Mouse (Mus musculus): ENCODE data around the gene Mrps5. TPM values are rescaled to one million over a fixed set of nuclear protein-coding genes. Genes with fewer than 3 reads are reported as not detected.
"Not testable (repeated sequence)": the region's sequence is repeated elsewhere in the genome, so short reads cannot be mapped to it uniquely, and the experiment has no call there.

Mrps5 gene
- polyA plus RNA-seq, 1 experiment from 2014 or later = 171 TPM

DNA sequence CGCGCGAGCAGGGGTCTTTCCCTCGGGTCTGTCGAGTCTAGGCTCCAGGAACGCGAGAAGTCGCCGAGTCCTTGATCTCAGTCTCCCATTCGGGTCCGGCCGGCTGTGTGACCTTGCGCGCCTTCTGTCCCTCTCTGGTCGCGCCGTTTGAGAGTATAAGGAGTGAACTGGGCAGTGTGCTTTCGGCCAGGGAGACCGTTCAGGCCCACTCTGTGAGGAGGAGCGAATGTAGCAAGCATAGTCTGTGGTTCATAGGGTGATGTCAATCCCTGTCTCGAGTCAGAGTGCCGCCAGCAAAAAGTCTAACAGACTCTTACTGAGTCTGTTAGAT, 457 bp downstream of the Mrps5 start:
- no peak for DNase-seq (ENCODE audit: low spot score)
- Histone ChIP-seq H3K27ac (peak overlapping the region; percentile 99), H3K4me1 (peaks cover 46% of the 10 kb centered on the region), H3K27me3 (ENCODE audit: low read depth, poor library complexity, severe bottlenecking) (no peaks in the 10 kb centered on the region), H3K36me3 (peaks cover 19% of the 10 kb centered on the region), H3K4me3 (peak overlapping the region; percentile 92), H3K9me3 (replicated peaks) (no peaks in the 10 kb centered on the region)
- under 1% methylated on average over 22 of the region's 22 CpGs for WGBS

DNA sequence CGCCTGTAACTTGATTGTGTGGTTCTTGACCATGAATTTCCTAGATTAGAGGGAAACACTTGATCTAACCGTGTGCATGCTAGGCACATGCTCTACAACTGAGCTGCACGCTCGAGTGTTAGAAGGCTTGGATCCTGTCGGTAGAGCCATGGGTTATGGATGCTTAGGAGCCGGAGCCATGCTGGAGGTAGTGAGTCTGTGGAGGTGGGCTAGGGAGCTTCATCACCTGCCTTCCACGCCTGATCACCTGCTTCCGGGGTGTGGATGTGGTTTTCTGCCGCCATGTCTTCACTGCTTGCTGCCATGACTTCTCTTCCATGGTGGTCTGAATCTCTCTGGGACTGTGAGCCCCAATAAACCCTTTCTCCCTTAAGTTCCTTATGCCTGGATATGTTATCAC, 1.9 kb downstream of the Mrps5 start:
- Histone ChIP-seq H3K36me3 (peaks cover 31% of the 10 kb centered on the region), H3K9me3 (replicated peaks) (no peaks in the 10 kb centered on the region), H3K27me3 (ENCODE audit: low read depth, poor library complexity, severe bottlenecking) (no peaks in the 10 kb centered on the region), H3K27ac (no peak overlapping the region), H3K4me1 (peaks cover 42% of the 10 kb centered on the region), H3K4me3 (no peak overlapping the region)
- DNase-seq (ENCODE audit: low spot score) = no peak
- WGBS = 90% methylated on average over 9 of the region's 9 CpGs

DNA sequence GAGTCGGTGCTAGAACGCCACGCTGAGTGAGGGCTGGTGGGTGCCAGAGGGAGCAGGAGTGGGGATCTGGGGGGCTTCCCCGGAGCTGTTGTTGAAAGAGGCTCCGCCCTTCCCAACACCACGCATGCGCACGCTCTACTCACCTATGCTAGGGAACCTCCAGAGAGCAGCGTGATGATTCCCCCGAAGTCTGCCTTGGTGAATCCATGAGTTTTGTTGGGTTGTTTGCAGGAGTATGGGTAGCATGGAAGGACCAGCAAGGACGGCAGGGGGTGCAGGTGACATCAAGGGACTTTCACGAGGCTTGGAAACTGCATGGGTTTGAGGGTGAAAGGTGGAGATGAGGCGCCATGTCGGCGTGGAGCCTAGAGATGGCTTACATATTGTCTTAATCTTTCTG, 3.2 kb downstream of the Mrps5 start:
- Histone ChIP-seq H3K9me3 (replicated peaks) (no peaks in the 10 kb centered on the region), H3K4me3 (no peak overlapping the region; the same call in 1 of the 2 replicates), H3K4me1 (peaks cover 35% of the 10 kb centered on the region), H3K27me3 (ENCODE audit: low read depth, poor library complexity, severe bottlenecking) (no peaks in the 10 kb centered on the region), H3K27ac (no peak overlapping the region), H3K36me3 (peaks cover 44% of the 10 kb centered on the region)
- DNase-seq (ENCODE audit: low spot score) = no peak
- WGBS = 78% methylated on average over 15 of the region's 15 CpGs

DNA sequence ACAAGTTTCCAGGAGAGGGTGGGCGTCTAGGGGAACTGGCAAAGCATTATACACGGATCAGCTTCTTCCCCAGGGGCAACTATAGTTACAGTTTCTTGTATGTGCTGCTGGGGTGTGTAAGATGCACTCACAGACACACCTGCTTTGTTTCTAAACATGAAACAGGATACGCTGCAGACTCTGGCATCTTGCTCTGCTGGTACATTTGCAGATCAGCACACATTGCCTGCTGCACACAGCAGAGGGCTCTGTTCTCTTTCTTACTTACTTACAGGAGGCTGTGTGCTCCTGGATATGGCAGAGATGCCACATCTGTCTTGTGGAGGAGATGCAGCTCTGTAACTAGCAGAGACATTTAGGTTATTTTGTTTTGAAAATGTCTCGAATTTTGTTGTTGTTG, 3.8 kb downstream of the Mrps5 start:
- Histone ChIP-seq H3K27ac (no peak overlapping the region), H3K27me3 (ENCODE audit: low read depth, poor library complexity, severe bottlenecking) (no peaks in the 10 kb centered on the region), H3K4me1 (peaks cover 35% of the 10 kb centered on the region), H3K9me3 (replicated peaks) (no peaks in the 10 kb centered on the region), H3K4me3 (no peak overlapping the region), H3K36me3 (peaks cover 50% of the 10 kb centered on the region)
- 83% methylated on average over 4 of the region's 4 CpGs for whole genome bisulfite sequencing
- DNase-seq (ENCODE audit: low spot score) = no peak

DNA sequence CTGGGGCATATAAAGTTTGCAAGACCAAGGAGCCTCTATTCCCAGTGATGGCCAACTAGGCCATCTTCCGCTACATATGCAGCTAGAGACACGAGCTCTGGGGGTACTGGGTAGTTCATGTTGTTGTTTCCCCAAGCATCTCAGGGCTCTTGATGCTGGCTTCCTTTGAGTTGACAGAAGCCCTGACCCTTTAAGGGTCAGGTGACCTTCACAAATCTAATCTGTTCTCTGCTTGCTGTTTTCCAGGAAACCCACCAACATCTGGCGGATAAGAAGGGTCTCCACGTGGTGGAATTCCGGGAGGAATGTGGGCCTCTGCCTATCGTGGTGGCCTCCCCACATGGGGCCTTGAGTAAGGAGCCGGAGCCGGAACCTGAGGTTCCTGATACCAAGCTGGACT, 16.4 kb downstream of the Mrps5 start:
- peaks cover 79% of the 10 kb centered on the region for H3K36me3 ChIP-seq
- H3K4me3 ChIP-seq; H3K27ac ChIP-seq; H3K27me3 ChIP-seq (ENCODE audit: low read depth, poor library complexity, severe bottlenecking); H3K9me3 ChIP-seq (replicated peaks); H3K4me1 ChIP-seq; DNase-seq (ENCODE audit: low spot score): not testable (repeated sequence)
- 84% methylated on average over 6 of the region's 8 CpGs for WGBS

DNA sequence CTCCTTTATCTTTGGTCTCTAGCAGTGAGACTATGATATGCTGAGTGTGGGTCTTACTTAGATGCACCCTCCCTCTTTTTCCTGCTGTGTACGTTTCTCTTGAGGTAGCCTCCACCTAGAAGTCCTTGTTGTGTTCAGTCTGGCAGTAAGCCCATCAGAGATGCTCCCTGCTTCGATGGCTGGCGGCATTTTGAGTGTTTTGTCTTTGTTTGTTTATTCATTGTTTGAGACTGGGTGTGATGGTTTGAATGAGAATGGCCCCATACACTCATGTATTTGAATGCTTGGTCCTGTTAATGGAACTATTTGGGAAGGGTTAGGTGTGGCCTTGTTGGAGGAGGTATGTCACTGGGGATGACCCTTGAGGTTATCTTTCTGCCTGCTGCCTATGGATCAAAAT, 18.2 kb downstream of the Mrps5 start:
- H3K27me3 ChIP-seq (ENCODE audit: low read depth, poor library complexity, severe bottlenecking) = no peaks in the 10 kb centered on the region
- peaks cover 61% of the 10 kb centered on the region for H3K36me3 ChIP-seq
- 95% methylated on average over 3 of the region's 3 CpGs for WGBS
- peaks cover 18% of the 10 kb centered on the region for H3K4me1 ChIP-seq
- no peak overlapping the region for H3K27ac ChIP-seq
- no peaks in the 10 kb centered on the region for H3K9me3 ChIP-seq (replicated peaks)
- DNase-seq (ENCODE audit: low spot score) = no peak
- no peak overlapping the region for H3K4me3 ChIP-seq

DNA sequence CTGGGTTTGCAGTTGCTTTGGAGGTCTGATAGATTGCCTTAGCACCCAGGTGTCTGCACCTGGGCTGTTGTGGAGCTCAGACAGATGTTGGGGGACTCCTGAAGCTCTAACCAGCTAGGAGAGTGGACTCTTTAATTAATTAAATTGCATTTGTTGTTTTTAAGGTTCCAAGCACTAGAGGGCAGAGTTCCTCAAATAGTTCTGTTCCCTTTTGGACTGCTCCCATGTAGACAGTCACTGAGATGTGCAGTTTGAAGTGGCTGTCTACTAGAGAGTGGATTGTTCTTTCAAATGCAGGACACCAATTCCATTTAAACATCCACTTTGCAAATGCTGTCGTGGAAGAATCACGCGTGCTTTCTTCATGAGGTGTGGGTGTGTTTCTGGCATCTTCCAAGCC, 21.2 kb downstream of the Mrps5 start:
- no peaks in the 10 kb centered on the region for H3K9me3 ChIP-seq (replicated peaks)
- H3K36me3 ChIP-seq = peaks cover 31% of the 10 kb centered on the region
- no peak overlapping the region for H3K27ac ChIP-seq
- H3K4me3 ChIP-seq = no peak overlapping the region
- WGBS = 57% methylated on average over 3 of the region's 3 CpGs
- DNase-seq (ENCODE audit: low spot score) = no peak
- H3K4me1 ChIP-seq = peaks cover 18% of the 10 kb centered on the region
- no peaks in the 10 kb centered on the region for H3K27me3 ChIP-seq (ENCODE audit: low read depth, poor library complexity, severe bottlenecking)

DNA sequence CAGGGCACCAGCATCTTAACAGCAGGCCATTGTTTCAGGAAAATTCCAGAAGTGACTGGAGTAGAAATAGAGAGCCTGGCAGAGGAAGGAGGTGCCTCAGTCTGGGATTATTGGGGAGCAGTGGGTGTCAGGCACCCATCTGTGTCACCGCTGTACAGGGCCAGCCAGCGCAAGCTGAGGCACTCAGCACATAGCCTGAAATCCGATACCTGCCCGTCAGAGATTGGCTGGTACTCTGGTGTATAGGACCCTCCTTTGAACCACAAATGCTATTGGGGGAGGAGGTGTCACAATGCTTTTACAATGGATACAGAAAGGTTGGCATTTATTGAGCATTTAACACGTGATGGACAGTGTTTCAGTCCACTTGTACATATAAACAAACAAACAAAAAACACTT, 22.0 kb downstream of the Mrps5 start:
- 2% methylated on average over 5 of the region's 5 CpGs for WGBS
- 0 out of 2 replicates have a peak overlapping the region, but pooled peaks have one; percentile 21 for H3K4me3 ChIP-seq
- peaks cover 18% of the 10 kb centered on the region for H3K4me1 ChIP-seq
- H3K27ac ChIP-seq = peak overlapping the region; percentile 72; the same call in 1 of the 2 replicates
- H3K27me3 ChIP-seq (ENCODE audit: low read depth, poor library complexity, severe bottlenecking) = no peaks in the 10 kb centered on the region
- DNase-seq (ENCODE audit: low spot score) = peak; percentile 52
- no peaks in the 10 kb centered on the region for H3K9me3 ChIP-seq (replicated peaks)
- H3K36me3 ChIP-seq = peaks cover 25% of the 10 kb centered on the region

DNA sequence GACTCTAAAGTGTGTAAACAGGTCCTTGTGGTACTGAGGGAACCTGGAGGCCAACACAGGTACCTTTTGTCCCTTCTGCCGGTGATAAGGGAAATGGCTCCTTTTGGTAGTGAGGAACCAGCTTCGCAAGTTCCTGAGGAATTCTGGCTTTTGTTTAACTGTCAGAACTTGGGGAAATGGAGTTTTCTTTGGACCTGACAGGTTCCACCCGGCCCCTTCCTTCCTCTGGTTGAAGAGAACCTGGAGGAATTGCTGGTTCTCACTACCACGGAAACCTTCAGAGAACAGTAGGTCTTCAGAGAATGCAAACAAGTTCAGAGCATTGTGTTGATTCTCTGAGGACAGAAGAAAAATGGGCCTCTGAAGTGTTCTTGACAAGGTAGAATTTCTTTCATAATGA, 24.4 kb downstream of the Mrps5 start:
- WGBS = 87% methylated on average over 4 of the region's 4 CpGs
- no peak for DNase-seq (ENCODE audit: low spot score)

DNA sequence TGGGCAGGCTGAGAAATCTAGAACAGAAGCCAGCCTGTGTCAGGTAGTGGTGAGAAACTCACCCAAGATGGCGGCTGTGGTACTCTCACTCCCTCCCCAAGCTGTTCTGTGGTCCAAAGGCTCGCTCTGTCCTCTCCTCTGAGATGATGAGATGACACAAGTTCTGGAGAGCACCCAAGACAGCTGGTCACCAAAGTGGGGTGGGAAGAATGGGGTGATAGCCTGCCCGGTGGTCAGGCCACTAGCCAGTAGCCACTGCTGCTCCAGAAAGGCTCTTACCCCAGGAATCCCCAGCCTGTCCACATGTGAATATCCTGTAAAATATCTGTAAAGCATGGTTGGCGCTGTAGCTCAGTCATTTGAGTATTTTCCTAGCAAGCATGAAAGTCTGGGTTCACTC, 25.3 kb downstream of the Mrps5 start:
- no peak for DNase-seq (ENCODE audit: low spot score)
- Histone ChIP-seq H3K27me3 (ENCODE audit: low read depth, poor library complexity, severe bottlenecking) (no peaks in the 10 kb centered on the region), H3K36me3 (no peaks in the 10 kb centered on the region), H3K27ac (no peak overlapping the region), H3K4me1 (peaks cover 18% of the 10 kb centered on the region), H3K4me3 (no peak overlapping the region), H3K9me3 (replicated peaks) (no peaks in the 10 kb centered on the region)
- WGBS = 91% methylated on average over 4 of the region's 4 CpGs

More for the DNA sequence above, 24.4 kb downstream of the Mrps5 start:
- no peak overlapping the region for H3K4me3 ChIP-seq
- no peak overlapping the region for H3K27ac ChIP-seq
- H3K27me3 ChIP-seq (ENCODE audit: low read depth, poor library complexity, severe bottlenecking) = no peaks in the 10 kb centered on the region
- H3K36me3 ChIP-seq = peaks cover under 1% of the 10 kb centered on the region; the same call in 1 of the 2 replicates
- H3K9me3 ChIP-seq (replicated peaks) = no peaks in the 10 kb centered on the region
- H3K4me1 ChIP-seq = peaks cover 18% of the 10 kb centered on the region

DNA sequence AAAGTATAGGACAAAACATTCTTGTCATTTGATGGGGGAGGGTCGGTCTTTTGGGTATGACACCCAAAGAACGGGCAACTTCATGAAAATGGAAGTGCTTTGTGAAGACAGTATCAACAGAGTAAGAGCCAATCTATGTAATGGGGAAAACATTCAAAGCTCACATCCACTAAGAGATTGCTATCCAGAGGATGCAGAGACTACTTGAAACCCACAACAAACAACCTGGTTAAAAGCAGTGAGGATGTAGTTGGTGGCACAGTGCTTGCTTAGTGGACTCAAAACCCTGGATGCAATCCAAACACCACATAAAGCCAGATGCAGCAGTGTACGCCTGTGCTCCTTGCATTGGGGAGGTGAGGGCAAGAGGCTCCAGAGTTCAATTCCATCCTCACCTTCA, 32.3 kb downstream of the Mrps5 start:
- Histone ChIP-seq H3K27ac (no peak overlapping the region), H3K9me3 (replicated peaks) (no peaks in the 10 kb centered on the region), H3K36me3 (no peaks in the 10 kb centered on the region), H3K4me3 (no peak overlapping the region), H3K4me1 (no peaks in the 10 kb centered on the region), H3K27me3 (ENCODE audit: low read depth, poor library complexity, severe bottlenecking) (no peaks in the 10 kb centered on the region)
- no peak for DNase-seq (ENCODE audit: low spot score)
- WGBS = 86% methylated on average over 3 of the region's 3 CpGs

DNA sequence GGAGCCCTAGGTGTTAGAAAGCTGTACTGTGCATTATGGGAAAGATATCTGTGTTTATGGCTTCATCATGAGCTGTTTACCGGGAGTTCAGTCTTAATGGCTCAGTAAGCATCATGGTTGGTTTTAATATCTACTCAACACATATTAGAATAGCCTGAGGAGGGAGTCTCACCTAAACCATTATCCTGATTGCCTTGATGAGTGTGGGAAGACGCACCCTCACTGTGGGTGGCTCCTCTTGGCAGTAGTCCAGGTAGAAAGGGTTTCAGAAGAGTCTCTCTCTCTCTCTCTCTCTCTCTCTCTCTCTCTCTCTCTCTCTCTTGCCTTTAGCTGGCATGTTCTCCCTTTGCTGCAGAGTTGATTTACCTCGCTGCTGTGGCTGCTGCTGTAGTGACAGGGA, 35.0 kb downstream of the Mrps5 start:
- H3K9me3 ChIP-seq (replicated peaks) = no peaks in the 10 kb centered on the region
- H3K27me3 ChIP-seq (ENCODE audit: low read depth, poor library complexity, severe bottlenecking) = no peaks in the 10 kb centered on the region
- no peak overlapping the region for H3K4me3 ChIP-seq
- WGBS = 66% methylated on average over 3 of the region's 3 CpGs
- no peak overlapping the region for H3K27ac ChIP-seq
- no peak for DNase-seq (ENCODE audit: low spot score)
- no peaks in the 10 kb centered on the region for H3K36me3 ChIP-seq
- no peaks in the 10 kb centered on the region for H3K4me1 ChIP-seq

DNA sequence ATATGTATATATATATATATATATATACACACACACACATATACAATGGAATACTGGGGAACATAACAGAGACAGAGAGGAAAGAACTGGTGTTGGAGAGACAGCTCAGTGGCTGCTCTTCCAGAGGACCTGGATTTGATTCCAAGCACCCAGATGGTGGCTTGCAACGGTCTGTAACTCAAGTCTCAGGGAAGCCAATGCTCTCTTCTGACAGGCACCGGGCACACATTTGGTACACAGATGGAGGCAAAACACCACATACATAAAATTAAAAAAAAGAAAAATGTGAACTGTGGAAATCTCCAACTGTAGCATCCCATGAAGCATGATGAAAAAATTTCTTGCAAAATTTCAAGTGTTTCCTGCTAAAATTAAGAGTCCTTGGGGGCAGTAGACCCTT, 37.8 kb downstream of the Mrps5 start:
- Histone ChIP-seq H3K36me3 (no peaks in the 10 kb centered on the region), H3K4me3 (no peak overlapping the region), H3K4me1 (no peaks in the 10 kb centered on the region), H3K9me3 (replicated peaks) (no peaks in the 10 kb centered on the region), H3K27me3 (ENCODE audit: low read depth, poor library complexity, severe bottlenecking) (no peaks in the 10 kb centered on the region), H3K27ac (no peak overlapping the region)
- no peak for DNase-seq (ENCODE audit: low spot score)
- 91% methylated on average over 2 of the region's 2 CpGs for WGBS

DNA sequence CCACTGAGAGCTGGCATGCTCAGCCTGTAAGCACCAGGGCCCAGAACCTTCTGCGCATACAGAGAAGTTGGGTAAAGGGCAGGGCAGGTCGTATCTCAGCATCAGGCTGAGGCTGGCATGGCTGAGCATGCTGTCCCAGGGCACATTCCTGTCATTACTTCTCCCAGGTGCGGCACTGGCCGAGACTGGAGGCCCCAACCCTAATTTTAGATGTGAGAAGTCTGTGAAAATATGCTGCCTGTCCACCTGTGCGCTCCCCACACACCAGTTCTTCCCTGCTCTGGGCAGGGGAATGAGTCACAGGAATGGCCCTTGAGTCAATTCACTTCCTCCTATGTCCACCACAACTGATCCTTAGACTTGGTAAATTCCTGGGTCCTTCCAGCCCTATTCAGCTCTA, 38.6 kb downstream of the Mrps5 start:
- no peak for DNase-seq (ENCODE audit: low spot score)
- WGBS = 78% methylated on average over 5 of the region's 5 CpGs
- Histone ChIP-seq H3K27me3 (ENCODE audit: low read depth, poor library complexity, severe bottlenecking) (no peaks in the 10 kb centered on the region), H3K9me3 (replicated peaks) (no peaks in the 10 kb centered on the region), H3K36me3 (no peaks in the 10 kb centered on the region), H3K27ac (no peak overlapping the region), H3K4me1 (no peaks in the 10 kb centered on the region), H3K4me3 (no peak overlapping the region)

Data from limb, embryonic 10.5 days (tissue).